Comparison of ENCODE assay signal across 8 mouse cellular contexts in the genomic region with DNA sequence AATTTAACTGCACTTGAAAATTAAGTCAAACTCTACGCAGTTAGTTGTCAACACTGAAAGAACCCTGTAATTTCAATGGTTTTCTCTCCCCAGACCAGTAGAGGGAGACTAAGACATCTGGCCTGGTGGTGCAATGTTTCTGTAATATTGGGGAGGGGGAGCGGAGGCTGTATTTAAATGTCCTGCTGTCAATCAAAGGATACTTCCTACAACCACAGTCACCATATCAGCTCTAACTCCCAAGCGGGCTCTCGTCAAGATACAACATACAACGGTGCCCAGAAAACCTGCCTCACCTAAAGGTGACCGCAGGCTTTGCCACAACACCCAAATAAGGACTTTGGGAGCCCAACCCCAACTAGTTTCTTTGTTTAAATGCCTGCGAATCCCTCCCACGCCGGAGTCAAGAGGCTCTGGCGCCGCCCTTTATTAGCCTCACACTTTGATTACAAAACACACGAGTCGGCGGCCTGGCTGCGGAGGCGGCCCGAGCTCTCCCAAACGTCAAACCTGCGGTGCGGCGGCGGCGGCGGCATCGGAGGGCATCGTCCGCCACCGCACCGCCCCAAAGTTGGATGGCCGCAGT. TPM values are rescaled to one million over a fixed set of nuclear protein-coding genes. Genes with fewer than 3 reads are reported as not detected.
DNase-seq lines count a peak whose midpoint lies in the region.

No protein-coding gene starts in this region.

- peak; percentile 93 for DNase-seq in NIH3T3 (ENCODE audit: low read depth)
- peak; percentile 55 for DNase-seq in cerebellum, adult 9-11 months
- DNase-seq in frontal cortex, adult 2 months (ENCODE audit: extremely low spot score in 1 of 2, low spot score in 1 of 2), result peak; percentile 28 to 64
- DNase-seq in hindbrain, embryonic 10.5 days (ENCODE audit: low spot score), result peak; percentile 81
- DNase-seq in layer of hippocampus, adult 9-11 months, result peak; percentile 61
- DNase-seq in lung, postnatal 25 days (ENCODE audit: low spot score), result peak; percentile 93
- DNase-seq in retina, adult 2 months (ENCODE audit: low read depth, low spot score), result peak; percentile 29
- peak; percentile 69 for DNase-seq in thymus, postnatal 25 days

- peak overlapping the region; percentile 99 for H3K27ac ChIP-seq in hindbrain, embryonic 10.5 days

- H3K9me3 ChIP-seq in hindbrain, embryonic 10.5 days, result no peaks in the 10 kb centered on the region

- H3K4me3 ChIP-seq in hindbrain, embryonic 10.5 days, result peak overlapping the region; percentile 98

- no peaks in the 10 kb centered on the region for H3K27me3 ChIP-seq in hindbrain, embryonic 10.5 days (ENCODE audit: insufficient read depth, poor library complexity, severe bottlenecking)

- under 1% methylated on average over 30 of the region's 30 CpGs for WGBS in hindbrain, embryonic 10.5 days

- H3K36me3 ChIP-seq in hindbrain, embryonic 10.5 days, result peaks cover 4% of the 10 kb centered on the region; the same call in 1 of the 2 replicates

- peaks cover 17% of the 10 kb centered on the region for H3K4me1 ChIP-seq in hindbrain, embryonic 10.5 days (replicated peaks)

RNA-seq across cellular contexts. Expression of a gene that starts 1.4 kb away (rescaled TPM):
- 13.2 and 13.3 TPM in 2 replicates for polyA plus RNA-seq in frontal cortex, adult 2 months (2012; rRNA removed)
- polyA plus RNA-seq in hindbrain, embryonic 10.5 days (2016; fragmentation: Nextera tagmentation; extraction: Ambion mirVana), result 12.0 and 13.9 TPM in 2 replicates

Comparison
In these comparisons a context has a peak if more than half of its experiments do, and no peak if none do; other contexts are left out.
1. Peak in every context shown above with its lines: DNase-seq, H3K4me3 ChIP-seq and H3K27ac ChIP-seq.
2. DNase-seq: peak in every context shown above with its lines; median percentile 93 in NIH3T3; 93 in lung, postnatal 25 days; 81 in hindbrain, embryonic 10.5 days; 69 in thymus, postnatal 25 days; 61 in layer of hippocampus, adult 9-11 months; 55 in cerebellum, adult 9-11 months; 46 in frontal cortex, adult 2 months; 29 in retina, adult 2 months.